Mouse (Mus musculus): ENCODE data around the gene S100a2. TPM values are rescaled to one million over a fixed set of nuclear protein-coding genes. Genes with fewer than 3 reads are reported as not detected.
A peak's percentile ranks its signal among the peaks of the same experiment; 100 is the strongest.

S100a2 gene
- total RNA-seq (2022): not detected

GRCm38 (mm10) chr3:90589947-90590346 lies at the start of gene S100a2:
TSS of gene S100a2 (plus strand) at chr3:90590247.
- no peak for DNase-seq

- no peak for DNase-seq
Measured at GRCm38 (mm10) chr3:90540904-90541303, 49.1 kb upstream of the S100a2 start.

- no peak for DNase-seq
Measured at GRCm38 (mm10) chr3:90549676-90550420, 40.2 kb upstream of the S100a2 start.

- no peak for DNase-seq
Measured at GRCm38 (mm10) chr3:90550421-90550790, 39.6 kb upstream of the S100a2 start.

GRCm38 (mm10) chr3:90552231-90552630 lies 37.8 kb upstream of the S100a2 start:
- DNase-seq: peak; percentile 31

- DNase-seq: no peak
Measured at GRCm38 (mm10) chr3:90555954-90556353, 34.1 kb upstream of the S100a2 start.

- no peak for DNase-seq
Measured at GRCm38 (mm10) chr3:90560008-90560628, 29.9 kb upstream of the S100a2 start, which contains the start of gene S100a3. TSS of gene S100a3 (plus strand) at chr3:90560578.

GRCm38 (mm10) chr3:90574691-90575090 lies 15.4 kb upstream of the S100a2 start:
- no peak for DNase-seq

- no peak for DNase-seq
Measured at GRCm38 (mm10) chr3:90575320-90575719, 14.7 kb upstream of the S100a2 start.

GRCm38 (mm10) chr3:90576351-90577001 lies 13.6 kb upstream of the S100a2 start:
- no peak for DNase-seq

- no peak for DNase-seq
Measured at GRCm38 (mm10) chr3:90579433-90579832, 10.6 kb upstream of the S100a2 start.

GRCm38 (mm10) chr3:90581141-90581540 lies 8.9 kb upstream of the S100a2 start:
- DNase-seq: no peak

GRCm38 (mm10) chr3:90582156-90582555 lies 7.9 kb upstream of the S100a2 start:
- DNase-seq: no peak

- DNase-seq: no peak
Measured at GRCm38 (mm10) chr3:90582556-90582955, 7.5 kb upstream of the S100a2 start.

- no peak for DNase-seq
Measured at GRCm38 (mm10) chr3:90583893-90584292, 6.2 kb upstream of the S100a2 start.

GRCm38 (mm10) chr3:90585595-90585994 lies 4.5 kb upstream of the S100a2 start:
- DNase-seq: peak; percentile 59

- DNase-seq: no peak
Measured at GRCm38 (mm10) chr3:90586016-90586643, 3.9 kb upstream of the S100a2 start.

- DNase-seq: peak; percentile 85
Measured at GRCm38 (mm10) chr3:90586906-90587305, 3.1 kb upstream of the S100a2 start.

- no peak for DNase-seq
Measured at GRCm38 (mm10) chr3:90587361-90588101, 2.5 kb upstream of the S100a2 start.

- no peak for DNase-seq
Measured at GRCm38 (mm10) chr3:90589390-90589789, 657 bp upstream of the S100a2 start.

GRCm38 (mm10) chr3:90594466-90594865 lies 4.4 kb downstream of the S100a2 start:
- DNase-seq: no peak

GRCm38 (mm10) chr3:90595556-90595955 lies 5.5 kb downstream of the S100a2 start:
- no peak for DNase-seq
